Mouse (Mus musculus): ENCODE measurements around the gene Fhit. TPM values are rescaled to one million over a fixed set of nuclear protein-coding genes. Genes with fewer than 3 reads are reported as not detected.

The Fhit gene
- polyA plus RNA-seq, 1 experiment from 2014 or later, result 4.5 TPM

GRCm38 (mm10) chr14:10036685-10037215 is 1125.1 kb downstream of the Fhit start:
- Histone ChIP-seq H3K36me3 (ENCODE audit: control insufficient read depth, insufficient read depth, low read length) (no peaks in the 10 kb centered on the region), H3K27ac (ENCODE audit: low read depth, low read length) (no peak overlapping the region), H3K4me1 (ENCODE audit: control insufficient read depth, insufficient read depth, low read length) (0 out of 2 replicates have a peak, but pooled peaks cover 2% of the 10 kb centered on the region), H3K4me2 (ENCODE audit: low read depth) (no peak overlapping the region), H3K9me3 (ENCODE audit: control insufficient read depth, low read length) (no peaks in the 10 kb centered on the region), H3K4me3 (ENCODE audit: low read depth, low read length) (no peak overlapping the region), H3K9ac (ENCODE audit: low read length) (no peak overlapping the region), H3K27me3 (ENCODE audit: control insufficient read depth, insufficient read depth, low read length) (no peaks in the 10 kb centered on the region)
- DNase-seq (ENCODE audit: low spot score) (no peak), ATAC-seq (ENCODE audit: insufficient read depth, low FRiP score, low TSS enrichment) (no peak)
- 72% methylated on average over 2 of the region's 2 CpGs for WGBS

- H3K9me3 ChIP-seq (ENCODE audit: control insufficient read depth, low read length), result no peaks in the 10 kb centered on the region
- H3K27me3 ChIP-seq (ENCODE audit: control insufficient read depth, insufficient read depth, low read length), result no peaks in the 10 kb centered on the region
- H3K36me3 ChIP-seq (ENCODE audit: control insufficient read depth, insufficient read depth, low read length), result no peaks in the 10 kb centered on the region
- H3K27ac ChIP-seq (ENCODE audit: low read depth, low read length), result no peak overlapping the region
- 12% methylated on average over 3 of the region's 3 CpGs for WGBS
- H3K4me2 ChIP-seq (ENCODE audit: low read depth), result no peak overlapping the region
- no peak for ATAC-seq (ENCODE audit: insufficient read depth, low FRiP score, low TSS enrichment)
- 0 out of 2 replicates have a peak, but pooled peaks cover 2% of the 10 kb centered on the region for H3K4me1 ChIP-seq (ENCODE audit: control insufficient read depth, insufficient read depth, low read length)
- H3K9ac ChIP-seq (ENCODE audit: low read length), result no peak overlapping the region
- H3K4me3 ChIP-seq (ENCODE audit: low read depth, low read length), result no peak overlapping the region
- no peak for DNase-seq (ENCODE audit: low spot score)
Observed at GRCm38 (mm10) chr14:10035682-10036081, 1126.2 kb downstream of the Fhit start.

GRCm38 (mm10) chr14:10035270-10035669 is 1126.6 kb downstream of the Fhit start:
- Histone ChIP-seq H3K36me3 (ENCODE audit: control insufficient read depth, insufficient read depth, low read length) (no peaks in the 10 kb centered on the region), H3K27me3 (ENCODE audit: control insufficient read depth, insufficient read depth, low read length) (no peaks in the 10 kb centered on the region), H3K9ac (ENCODE audit: low read length) (no peak overlapping the region), H3K9me3 (ENCODE audit: control insufficient read depth, low read length) (no peaks in the 10 kb centered on the region), H3K4me3 (ENCODE audit: low read depth, low read length) (no peak overlapping the region), H3K4me2 (ENCODE audit: low read depth) (no peak overlapping the region), H3K4me1 (ENCODE audit: control insufficient read depth, insufficient read depth, low read length) (0 out of 2 replicates have a peak, but pooled peaks cover 2% of the 10 kb centered on the region), H3K27ac (ENCODE audit: low read depth, low read length) (no peak overlapping the region)
- ATAC-seq (ENCODE audit: insufficient read depth, low FRiP score, low TSS enrichment) (no peak), DNase-seq (ENCODE audit: low spot score) (no peak)
- WGBS, result 23% methylated on average over 2 of the region's 2 CpGs

- no peak overlapping the region for H3K4me3 ChIP-seq (ENCODE audit: low read depth, low read length)
- no peak overlapping the region for H3K9ac ChIP-seq (ENCODE audit: low read length)
- H3K27me3 ChIP-seq (ENCODE audit: control insufficient read depth, insufficient read depth, low read length), result no peaks in the 10 kb centered on the region
- no peak overlapping the region for H3K4me2 ChIP-seq (ENCODE audit: low read depth)
- H3K36me3 ChIP-seq (ENCODE audit: control insufficient read depth, insufficient read depth, low read length), result no peaks in the 10 kb centered on the region
- 88% methylated on average over 2 of the region's 2 CpGs for WGBS
- ATAC-seq (ENCODE audit: insufficient read depth, low FRiP score, low TSS enrichment) (no peak), DNase-seq (ENCODE audit: low spot score) (no peak)
- no peak overlapping the region for H3K27ac ChIP-seq (ENCODE audit: low read depth, low read length)
- no peaks in the 10 kb centered on the region for H3K9me3 ChIP-seq (ENCODE audit: control insufficient read depth, low read length)
- no peaks in the 10 kb centered on the region for H3K4me1 ChIP-seq (ENCODE audit: control insufficient read depth, insufficient read depth, low read length)
Observed at GRCm38 (mm10) chr14:10023382-10023781, 1138.5 kb downstream of the Fhit start.

- Histone ChIP-seq H3K36me3 (ENCODE audit: control insufficient read depth, insufficient read depth, low read length) (no peaks in the 10 kb centered on the region), H3K4me2 (ENCODE audit: low read depth) (no peak overlapping the region), H3K9ac (ENCODE audit: low read length) (no peak overlapping the region), H3K27ac (ENCODE audit: low read depth, low read length) (no peak overlapping the region), H3K9me3 (ENCODE audit: control insufficient read depth, low read length) (no peaks in the 10 kb centered on the region), H3K27me3 (ENCODE audit: control insufficient read depth, insufficient read depth, low read length) (no peaks in the 10 kb centered on the region), H3K4me3 (ENCODE audit: low read depth, low read length) (no peak overlapping the region), H3K4me1 (ENCODE audit: control insufficient read depth, insufficient read depth, low read length) (no peaks in the 10 kb centered on the region)
- DNase-seq (ENCODE audit: low spot score), result no peak
- 67% methylated on average over 2 of the region's 2 CpGs for WGBS
- no peak for ATAC-seq (ENCODE audit: insufficient read depth, low FRiP score, low TSS enrichment)
Observed at GRCm38 (mm10) chr14:10022304-10022703, 1139.5 kb downstream of the Fhit start.

- 93% methylated on average over 5 of the region's 5 CpGs for WGBS
- Histone ChIP-seq H3K36me3 (ENCODE audit: control insufficient read depth, insufficient read depth, low read length) (no peaks in the 10 kb centered on the region), H3K4me2 (ENCODE audit: low read depth) (no peak overlapping the region), H3K9me3 (ENCODE audit: control insufficient read depth, low read length) (no peaks in the 10 kb centered on the region), H3K4me1 (ENCODE audit: control insufficient read depth, insufficient read depth, low read length) (no peaks in the 10 kb centered on the region), H3K27me3 (ENCODE audit: control insufficient read depth, insufficient read depth, low read length) (no peaks in the 10 kb centered on the region), H3K4me3 (ENCODE audit: low read depth, low read length) (no peak overlapping the region), H3K27ac (ENCODE audit: low read depth, low read length) (no peak overlapping the region), H3K9ac (ENCODE audit: low read length) (no peak overlapping the region)
- DNase-seq (ENCODE audit: low spot score), result no peak
- ATAC-seq (ENCODE audit: insufficient read depth, low FRiP score, low TSS enrichment), result no peak
Observed at GRCm38 (mm10) chr14:10020400-10021140, 1141.3 kb downstream of the Fhit start.

- ATAC-seq (ENCODE audit: insufficient read depth, low FRiP score, low TSS enrichment), result no peak
- DNase-seq (ENCODE audit: low spot score), result no peak
- Histone ChIP-seq H3K4me1 (ENCODE audit: control insufficient read depth, insufficient read depth, low read length) (no peaks in the 10 kb centered on the region), H3K27me3 (ENCODE audit: control insufficient read depth, insufficient read depth, low read length) (no peaks in the 10 kb centered on the region), H3K9me3 (ENCODE audit: control insufficient read depth, low read length) (no peaks in the 10 kb centered on the region), H3K36me3 (ENCODE audit: control insufficient read depth, insufficient read depth, low read length) (no peaks in the 10 kb centered on the region), H3K27ac (ENCODE audit: low read depth, low read length) (no peak overlapping the region), H3K9ac (ENCODE audit: low read length) (no peak overlapping the region), H3K4me2 (ENCODE audit: low read depth) (no peak overlapping the region), H3K4me3 (ENCODE audit: low read depth, low read length) (no peak overlapping the region)
- WGBS, result 65% methylated on average over 1 of the region's 1 CpGs
Observed at GRCm38 (mm10) chr14:10013817-10014266, 1148.0 kb downstream of the Fhit start.

GRCm38 (mm10) chr14:10013003-10013816 is 1148.6 kb downstream of the Fhit start:
- ATAC-seq (ENCODE audit: insufficient read depth, low FRiP score, low TSS enrichment), result no peak
- Histone ChIP-seq H3K9me3 (ENCODE audit: control insufficient read depth, low read length) (no peaks in the 10 kb centered on the region), H3K4me1 (ENCODE audit: control insufficient read depth, insufficient read depth, low read length) (no peaks in the 10 kb centered on the region), H3K4me2 (ENCODE audit: low read depth) (no peak overlapping the region), H3K27ac (ENCODE audit: low read depth, low read length) (no peak overlapping the region), H3K9ac (ENCODE audit: low read length) (no peak overlapping the region), H3K36me3 (ENCODE audit: control insufficient read depth, insufficient read depth, low read length) (no peaks in the 10 kb centered on the region), H3K27me3 (ENCODE audit: control insufficient read depth, insufficient read depth, low read length) (no peaks in the 10 kb centered on the region), H3K4me3 (ENCODE audit: low read depth, low read length) (no peak overlapping the region)
- 71% methylated on average over 7 of the region's 7 CpGs for WGBS
- no peak for DNase-seq (ENCODE audit: low spot score)
